Mouse (Mus musculus) hindbrain, embryonic 16.5 days (tissue): ENCODE measurements around the gene Nectin4. TPM values are rescaled to one million over a fixed set of nuclear protein-coding genes. Genes with fewer than 3 reads are reported as not detected.
A peak's percentile ranks its signal among the peaks of the same experiment; 100 is the strongest.

Source experiments
- ATAC-seq: fragments of 200-750 bp; cut with Nextera tagmentation; 2 replicates; pipeline ENCODE4 v1.8.0; 2017; ENCODE audit warnings: moderate TSS enrichment, moderate library complexity
- H3K27ac ChIP-seq: fragments of 300-500 bp; sonication (generic); 2 replicates; pipeline ENCODE4 v1.5.1; 2014; ENCODE audit warnings: low read depth, mild to moderate bottlenecking, control low read depth, low read length, moderate library complexity
- H3K27me3 ChIP-seq: fragments of 300-500 bp; sonication (generic); replicated peaks from 2 replicates; pipeline ENCODE4 v1.6.1; 2014; ENCODE audit warnings: low read length; ENCODE audit not compliant: control insufficient read depth, insufficient read depth
- H3K36me3 ChIP-seq: fragments of 300-500 bp; sonication (generic); 2 replicates; pipeline ENCODE4 v1.6.1; 2014; ENCODE audit warnings: mild to moderate bottlenecking, low read length, moderate library complexity, mixed read lengths; ENCODE audit not compliant: control insufficient read depth, insufficient read depth
- H3K4me1 ChIP-seq: fragments of 300-500 bp; sonication (generic); 2 replicates; pipeline ENCODE4 v1.6.1; 2014; ENCODE audit warnings: low read depth, low read length; ENCODE audit not compliant: control insufficient read depth, insufficient read depth
- H3K4me2 ChIP-seq: fragments of 300-500 bp; sonication (generic); 2 replicates; pipeline ENCODE4 v1.6.1; 2014; ENCODE audit warnings: mild to moderate bottlenecking, low read length, control low read depth, moderate library complexity
- H3K4me3 ChIP-seq: fragments of 300-500 bp; sonication (generic); 2 replicates; pipeline ENCODE4 v1.5.1; 2014; ENCODE audit warnings: mild to moderate bottlenecking, low read length, control low read depth, moderate library complexity
- H3K9ac ChIP-seq: fragments of 300-500 bp; sonication (generic); 2 replicates; pipeline ENCODE4 v1.6.1; 2014; ENCODE audit warnings: low read depth, mild to moderate bottlenecking, control low read depth, low read length, moderate library complexity
- H3K9me3 ChIP-seq: fragments of 300-500 bp; sonication (generic); 2 replicates; pipeline ENCODE4 v1.6.1; 2014; ENCODE audit warnings: mild to moderate bottlenecking, low read length, moderate library complexity; ENCODE audit not compliant: control insufficient read depth
- WGBS: fragments of 180-500 bp; shearing (Covaris S2); extraction: QIAGEN DNeasy Blood & Tissue Kit; methylation state at CpG from one replicate; pipeline ENCODE4 v1.1.7; 2014; 5-methylcytosine and 5-hydroxymethylcytosine counted together
- polyA plus RNA-seq: library from polyadenylated mRNA; unstranded; fragments of >200 nt; fragmentation: Nextera tagmentation; extraction: Ambion mirVana; gene quantifications from 2 replicates; pipeline ENCODE4 v1.2.1, GENCODE M21; 2015

Gene Nectin4
- polyA plus RNA-seq, 1 experiment from 2014 or later = 4.7 TPM

DNA sequence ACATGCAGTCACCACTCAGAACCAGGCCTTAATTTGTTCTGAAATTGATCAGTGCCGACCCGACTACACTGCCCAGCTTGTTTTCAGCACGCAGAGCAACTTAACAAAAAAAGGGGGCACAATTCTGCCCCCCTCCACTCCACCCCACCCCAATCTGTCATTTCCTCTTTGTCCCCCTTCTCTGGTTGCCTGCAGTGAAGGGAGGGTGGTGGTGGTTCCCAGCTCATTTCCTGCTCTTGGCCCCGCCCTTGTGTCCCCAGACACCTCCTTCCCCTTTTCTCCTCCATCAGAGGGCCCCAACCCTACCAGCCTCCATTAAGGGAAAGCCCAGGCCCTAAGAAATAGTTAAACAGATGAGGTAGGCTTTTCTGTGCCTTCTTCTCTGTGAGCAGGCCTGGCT, 20.2 kb downstream of the Nectin4 start:
- Histone ChIP-seq H3K36me3 (no peaks in the 10 kb centered on the region), H3K4me3 (no peak overlapping the region), H3K4me1 (no peaks in the 10 kb centered on the region), H3K27me3 (peaks cover 2% of the 10 kb centered on the region; the same call in 1 of the 2 replicates), H3K27ac (no peak overlapping the region), H3K9me3 (no peaks in the 10 kb centered on the region), H3K9ac (no peak overlapping the region), H3K4me2 (no peak overlapping the region)
- 78% methylated on average over 4 of the region's 4 CpGs for WGBS
- ATAC-seq = no peak

DNA sequence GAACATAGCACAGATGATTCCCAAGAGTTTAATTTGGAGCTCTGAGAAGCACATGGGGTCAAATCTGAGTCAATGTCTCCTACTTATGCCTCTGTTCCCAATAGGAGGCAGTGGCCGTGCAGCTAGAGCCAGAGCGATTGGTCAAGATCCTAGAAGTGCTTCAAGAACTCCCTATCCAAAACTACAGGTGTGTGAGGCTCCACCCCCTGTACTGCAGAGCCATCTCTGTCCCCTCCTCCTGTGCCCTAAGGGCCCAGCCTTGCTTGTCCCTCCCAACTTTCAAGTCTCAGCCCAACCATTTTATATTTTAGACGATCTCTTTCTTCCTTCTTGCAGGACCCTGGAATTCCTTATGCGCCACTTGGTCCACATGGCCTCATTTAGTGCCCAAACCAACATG, 31.9 kb downstream of the Nectin4 start:
- 84% methylated on average over 4 of the region's 4 CpGs for WGBS
- H3K4me2 ChIP-seq = no peak overlapping the region
- ATAC-seq = no peak
- H3K4me3 ChIP-seq = no peak overlapping the region
- no peak overlapping the region for H3K9ac ChIP-seq
- no peaks in the 10 kb centered on the region for H3K9me3 ChIP-seq
- H3K36me3 ChIP-seq = no peaks in the 10 kb centered on the region
- no peaks in the 10 kb centered on the region for H3K4me1 ChIP-seq
- H3K27ac ChIP-seq = no peak overlapping the region
- H3K27me3 ChIP-seq = no peaks in the 10 kb centered on the region

- ATAC-seq = no peak
- Histone ChIP-seq H3K36me3 (no peaks in the 10 kb centered on the region), H3K4me2 (no peak overlapping the region), H3K9me3 (no peaks in the 10 kb centered on the region), H3K4me1 (no peaks in the 10 kb centered on the region), H3K27me3 (no peaks in the 10 kb centered on the region), H3K27ac (no peak overlapping the region), H3K9ac (no peak overlapping the region), H3K4me3 (no peak overlapping the region)
- WGBS = 84% methylated on average over 9 of the region's 9 CpGs
These were observed 33.1 kb downstream of the Nectin4 start for GRCm38 (mm10) chr1:171402991-171403390.

GRCm38 (mm10) chr1:171407263-171407662, 37.4 kb downstream of the Nectin4 start:
- Histone ChIP-seq H3K36me3 (no peaks in the 10 kb centered on the region), H3K27ac (no peak overlapping the region), H3K9ac (no peak overlapping the region), H3K9me3 (no peaks in the 10 kb centered on the region), H3K4me3 (no peak overlapping the region), H3K4me2 (no peak overlapping the region), H3K27me3 (peaks cover 9% of the 10 kb centered on the region), H3K4me1 (no peaks in the 10 kb centered on the region)
- no peak for ATAC-seq
- WGBS = 81% methylated on average over 5 of the region's 5 CpGs

GRCm38 (mm10) chr1:171410231-171410630, 40.3 kb downstream of the Nectin4 start:
- 83% methylated on average over 1 of the region's 1 CpGs for WGBS

GRCm38 (mm10) chr1:171410947-171411484, 41.1 kb downstream of the Nectin4 start, which contains the start of gene Usf1:
Usf1 (plus strand) TSS chr1:171411313.
- under 1% methylated on average over 36 of the region's 36 CpGs for WGBS

More at GRCm38 (mm10) chr1:171410231-171410630, 40.3 kb downstream of the Nectin4 start:
- no peak for ATAC-seq
- H3K4me2 ChIP-seq = no peak overlapping the region
- H3K27ac ChIP-seq = no peak overlapping the region
- H3K36me3 ChIP-seq = no peaks in the 10 kb centered on the region; the same call in 1 of the 2 replicates
- peaks cover 18% of the 10 kb centered on the region for H3K4me1 ChIP-seq
- no peaks in the 10 kb centered on the region for H3K9me3 ChIP-seq
- no peak overlapping the region for H3K4me3 ChIP-seq
- no peak overlapping the region for H3K9ac ChIP-seq
- peaks cover 9% of the 10 kb centered on the region for H3K27me3 ChIP-seq

GRCm38 (mm10) chr1:171411492-171411941, 41.6 kb downstream of the Nectin4 start:
- peak overlapping the region; percentile 95 for H3K4me3 ChIP-seq
- H3K4me1 ChIP-seq = peaks cover 18% of the 10 kb centered on the region
- H3K27me3 ChIP-seq = peaks cover 9% of the 10 kb centered on the region
- ATAC-seq = peak; percentile 88
- no peaks in the 10 kb centered on the region for H3K9me3 ChIP-seq
- peak overlapping the region; percentile 93 for H3K9ac ChIP-seq
- H3K4me2 ChIP-seq = peak overlapping the region; percentile 72
- WGBS = under 1% methylated on average over 31 of the region's 39 CpGs
- H3K27ac ChIP-seq = peak overlapping the region; percentile 93
- H3K36me3 ChIP-seq = peaks cover 11% of the 10 kb centered on the region

More at GRCm38 (mm10) chr1:171410947-171411484, 41.1 kb downstream of the Nectin4 start, which contains the start of gene Usf1:
- peaks cover 6% of the 10 kb centered on the region for H3K36me3 ChIP-seq
- peaks cover 18% of the 10 kb centered on the region for H3K4me1 ChIP-seq
- peak within 1 kb of the TSS; percentile 72 for H3K4me2 ChIP-seq
- H3K9me3 ChIP-seq = no peaks in the 10 kb centered on the region
- H3K4me3 ChIP-seq = peak within 1 kb of the TSS; percentile 95
- peaks cover 9% of the 10 kb centered on the region for H3K27me3 ChIP-seq
- ATAC-seq = peak; percentile 98
- H3K27ac ChIP-seq = peak within 1 kb of the TSS; percentile 93
- H3K9ac ChIP-seq = peak within 1 kb of the TSS; percentile 93

DNA sequence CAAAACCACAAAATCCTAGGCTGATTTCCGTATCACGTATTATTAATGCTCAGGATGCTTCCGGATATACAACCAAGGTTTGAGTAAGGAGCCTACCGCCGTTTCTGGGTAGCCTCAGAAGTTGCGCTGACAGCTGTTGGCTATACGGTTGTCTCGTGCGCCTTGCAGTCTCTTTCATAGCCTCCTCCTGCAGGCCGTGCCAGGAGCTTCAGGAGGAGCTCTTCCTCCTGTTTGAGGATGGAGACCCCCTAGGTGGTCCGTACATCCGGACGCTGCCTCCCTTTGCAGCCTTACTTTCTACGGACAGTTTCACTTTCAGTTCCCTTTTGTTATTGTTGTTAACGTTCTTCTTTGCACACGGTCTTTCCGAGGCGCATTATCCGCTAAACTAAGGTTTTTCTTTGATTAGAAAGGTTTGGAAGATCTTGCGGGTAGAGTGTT, 42.1 kb downstream of the Nectin4 start:
- H3K36me3 ChIP-seq = peaks cover 16% of the 10 kb centered on the region
- peak overlapping the region; percentile 95 for H3K4me3 ChIP-seq
- H3K27ac ChIP-seq = peak overlapping the region; percentile 93
- WGBS = under 1% methylated on average over 20 of the region's 20 CpGs
- H3K4me1 ChIP-seq = peaks cover 18% of the 10 kb centered on the region
- H3K9ac ChIP-seq = peak overlapping the region; percentile 93
- peak; percentile 19; the same call in 1 of the 2 replicates for ATAC-seq
- peak overlapping the region; percentile 72 for H3K4me2 ChIP-seq
- H3K9me3 ChIP-seq = no peaks in the 10 kb centered on the region
- peaks cover 9% of the 10 kb centered on the region for H3K27me3 ChIP-seq

DNA sequence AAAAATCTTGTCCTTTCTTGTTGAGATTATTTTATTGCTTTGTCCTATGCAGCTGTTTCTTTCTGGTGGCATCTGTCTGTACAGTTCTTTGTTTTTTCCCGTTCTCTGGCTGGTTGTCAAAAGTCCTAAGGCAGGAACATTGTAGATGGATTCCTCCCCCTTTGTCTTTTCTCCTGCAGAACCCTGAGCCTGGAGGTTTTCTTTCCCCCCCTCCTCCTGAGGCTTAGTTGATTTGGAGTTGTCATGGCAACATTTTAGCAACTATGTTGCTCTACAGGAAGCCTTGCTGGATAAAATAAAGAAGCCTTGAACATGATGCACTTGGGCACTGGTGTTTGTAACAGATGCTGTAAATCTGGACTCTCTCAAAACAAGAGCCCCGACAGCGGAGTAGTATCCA, 42.5 kb downstream of the Nectin4 start:
- peak overlapping the region; percentile 72 for H3K4me2 ChIP-seq
- peaks cover 20% of the 10 kb centered on the region for H3K36me3 ChIP-seq
- ATAC-seq = 0 out of 2 replicates have a peak, but pooled peaks have one; percentile 0
- H3K27me3 ChIP-seq = peaks cover 9% of the 10 kb centered on the region
- 12% methylated on average over 3 of the region's 3 CpGs for WGBS
- peaks cover 18% of the 10 kb centered on the region for H3K4me1 ChIP-seq
- peak overlapping the region; percentile 95 for H3K4me3 ChIP-seq
- H3K9ac ChIP-seq = peak overlapping the region; percentile 93
- no peaks in the 10 kb centered on the region for H3K9me3 ChIP-seq
- peak overlapping the region; percentile 93 for H3K27ac ChIP-seq
